Mouse (Mus musculus) frontal cortex, postnatal 36 days (tissue): ENCODE results near the gene Krtap28-10.
"Not testable (repeated sequence)": the region's sequence is repeated elsewhere in the genome, so short reads cannot be mapped to it uniquely, and the experiment has no call there.

Experiments
- DNase-seq, 2 experiments: peaks; one replicate each; pipeline ENCODE4 v3.0.0; 2022; ENCODE audit warnings: low spot score in 2 of 2

Krtap28-10 gene

DNA sequence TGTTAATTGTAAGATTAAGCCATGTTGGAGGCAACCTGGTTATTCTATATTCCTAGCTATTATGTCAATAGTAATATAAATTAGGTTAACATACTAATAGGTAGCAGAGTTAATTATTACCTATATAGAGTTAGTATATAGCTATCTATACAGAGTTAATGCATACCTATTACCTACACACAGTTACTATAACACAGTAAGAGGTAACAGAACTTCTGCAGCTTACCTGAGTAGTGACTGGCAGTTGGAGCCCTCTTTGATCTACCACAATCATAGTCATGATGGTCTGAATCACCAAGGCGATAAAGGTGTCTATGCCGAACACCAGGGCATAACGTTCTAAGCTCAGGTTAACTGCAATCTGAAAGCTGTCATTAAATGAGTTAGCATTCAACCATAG is 27.8 kb downstream of the Krtap28-10 start:
- DNase-seq: no peak

- no peak for DNase-seq
Measured at GRCm38 (mm10) chr1:83007471-83007870, 34.8 kb downstream of the Krtap28-10 start.

DNA sequence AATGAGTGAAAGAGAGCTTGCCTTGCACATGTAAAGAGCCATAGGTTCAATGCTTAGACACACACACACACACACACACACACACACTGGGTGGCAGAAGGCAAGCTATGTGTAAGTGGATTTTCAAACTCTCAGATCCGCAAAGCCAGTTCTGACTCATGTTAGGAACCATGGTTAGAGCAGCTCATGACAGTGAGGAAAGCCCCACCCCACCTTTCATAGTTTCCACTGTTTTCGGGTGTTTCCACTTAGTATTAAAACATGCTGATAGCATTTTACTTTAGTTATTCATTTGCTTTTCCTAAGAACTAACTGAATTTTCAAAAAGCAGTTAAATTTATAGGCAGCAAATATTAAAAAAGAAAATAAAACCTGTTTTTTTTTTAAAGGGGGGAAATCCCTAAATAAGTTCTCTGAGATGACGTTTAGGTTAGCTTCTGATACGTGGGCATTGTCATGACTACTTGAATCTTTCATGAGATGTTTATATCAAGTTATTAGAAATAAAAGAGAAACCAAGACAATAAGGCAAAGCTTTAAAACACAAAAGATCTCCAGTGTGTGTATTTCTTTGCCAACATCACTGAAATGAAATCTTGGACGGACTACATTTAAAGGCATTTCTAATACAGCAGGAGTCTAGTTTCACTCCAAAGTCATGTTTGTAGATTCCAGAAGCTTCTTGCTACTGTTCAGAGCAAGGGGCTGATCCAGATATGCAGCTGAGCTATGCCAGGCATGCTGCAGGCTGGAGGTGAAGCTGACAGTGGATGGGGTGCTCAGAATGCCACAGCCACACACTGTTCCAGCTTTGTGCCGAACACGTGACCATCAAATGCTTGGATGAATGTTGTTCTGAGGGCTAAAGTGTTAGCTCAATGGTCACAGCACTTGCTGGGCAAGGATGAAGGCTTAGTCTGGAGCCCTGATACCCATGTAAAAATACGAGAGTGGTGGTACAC is 35.8 kb downstream of the Krtap28-10 start:
- DNase-seq: no peak

- DNase-seq: not testable (repeated sequence)
Measured at GRCm38 (mm10) chr1:83000306-83000705, 42.0 kb downstream of the Krtap28-10 start, which contains the start of gene Gm47959. TSS of gene Gm47959 (plus strand) at chr1:83000548.

- no peak for DNase-seq
Measured at GRCm38 (mm10) chr1:82993947-82994346, 48.3 kb downstream of the Krtap28-10 start.

DNA sequence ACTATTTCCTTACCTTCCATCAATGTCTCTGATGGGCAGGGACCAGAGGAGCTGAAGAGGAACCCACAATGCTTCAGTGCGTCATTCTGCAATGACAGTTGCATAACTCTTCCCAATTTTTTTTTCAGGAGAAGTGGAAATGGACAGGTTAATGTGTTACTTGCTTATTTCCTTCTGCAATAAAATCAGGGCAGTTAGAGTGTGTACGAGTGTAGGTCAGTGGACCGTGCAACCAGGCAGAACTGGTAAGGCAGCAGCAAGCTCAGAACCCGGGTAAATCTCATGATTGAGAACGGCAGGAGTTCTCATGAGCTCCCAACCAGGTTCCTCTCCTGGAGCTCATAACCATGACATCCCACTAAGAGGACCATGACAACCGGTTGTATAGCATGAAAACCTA is 50.2 kb downstream of the Krtap28-10 start:
- DNase-seq: no peak

DNA sequence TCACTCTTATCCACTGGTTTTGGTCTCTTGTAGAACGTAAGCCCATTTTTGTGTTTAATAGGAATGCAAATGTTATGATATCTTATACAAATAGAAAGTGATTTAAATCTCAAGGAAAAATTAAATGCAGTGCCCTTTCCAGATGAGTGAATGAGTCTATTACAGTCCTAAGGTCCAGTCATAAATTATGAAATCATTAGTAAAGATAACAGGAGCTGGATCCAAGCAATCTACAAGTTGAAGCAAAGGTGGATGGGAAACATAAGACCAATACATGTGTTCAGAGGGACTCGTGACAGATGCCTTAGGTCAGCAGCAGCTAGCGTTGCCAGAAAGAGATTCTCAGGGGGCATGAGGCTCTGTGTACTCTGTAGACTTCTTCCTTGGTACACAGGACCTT is 50.7 kb downstream of the Krtap28-10 start:
- DNase-seq: no peak
